Mouse (Mus musculus): Measurements from ENCODE around the gene Gpc6.
A peak's percentile ranks its signal among the peaks of the same experiment; 100 is the strongest.
"Not testable (repeated sequence)": the region's sequence is repeated elsewhere in the genome, so short reads cannot be mapped to it uniquely, and the experiment has no call there.

The Gpc6 gene

DNA sequence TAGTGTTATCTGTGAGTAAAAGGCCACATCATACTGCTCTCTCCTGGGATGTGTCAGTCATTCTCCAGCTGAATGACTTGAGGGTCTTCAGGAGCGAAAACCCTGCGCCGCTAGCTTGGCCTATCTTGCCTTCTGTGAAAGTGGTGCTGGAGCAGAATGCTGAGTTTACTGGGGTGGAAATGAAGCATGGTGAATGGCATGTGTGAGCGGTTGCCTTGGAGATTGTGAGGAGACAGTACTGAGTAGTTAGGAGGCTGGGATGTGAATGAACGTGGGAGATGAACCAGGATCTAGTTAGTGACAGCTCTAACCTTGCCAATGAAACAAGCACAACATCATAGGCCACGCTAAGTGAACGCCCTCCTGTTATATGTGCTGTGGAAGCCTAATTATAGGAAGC lies 458.1 kb downstream of the Gpc6 start:
- DNase-seq = no peak

DNA sequence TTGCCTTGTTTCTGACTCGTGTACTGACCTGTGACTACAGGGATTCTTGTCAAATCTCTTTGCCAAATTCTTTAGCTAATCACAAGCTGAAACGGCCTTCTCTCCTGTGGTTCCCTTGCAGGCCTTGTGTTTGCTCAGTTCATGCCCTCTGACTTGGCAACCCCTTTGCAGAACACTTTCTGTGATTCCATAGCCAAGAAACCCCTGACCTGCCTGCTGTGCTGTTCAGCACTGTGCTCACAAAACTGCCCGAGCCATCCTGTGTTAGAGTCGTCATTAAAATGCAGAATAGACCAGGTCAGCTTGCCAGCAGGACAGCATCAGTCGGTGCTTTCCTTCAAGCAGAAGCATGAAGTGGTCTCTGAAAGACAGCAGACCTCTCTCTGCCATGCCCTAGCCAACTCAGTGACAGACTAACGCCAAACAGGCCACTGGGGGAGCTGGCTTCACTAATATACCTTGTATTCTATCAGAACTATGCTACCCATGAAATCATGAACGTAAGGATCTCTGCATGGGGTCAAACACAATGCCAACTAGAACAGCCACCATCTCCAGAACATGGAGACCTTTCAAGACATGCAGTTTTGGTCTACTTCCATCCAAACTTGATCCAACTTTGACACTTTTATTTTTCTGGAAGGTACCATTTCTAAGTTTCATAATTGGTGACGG lies 459.1 kb downstream of the Gpc6 start:
- DNase-seq = peak; percentile 39

DNA sequence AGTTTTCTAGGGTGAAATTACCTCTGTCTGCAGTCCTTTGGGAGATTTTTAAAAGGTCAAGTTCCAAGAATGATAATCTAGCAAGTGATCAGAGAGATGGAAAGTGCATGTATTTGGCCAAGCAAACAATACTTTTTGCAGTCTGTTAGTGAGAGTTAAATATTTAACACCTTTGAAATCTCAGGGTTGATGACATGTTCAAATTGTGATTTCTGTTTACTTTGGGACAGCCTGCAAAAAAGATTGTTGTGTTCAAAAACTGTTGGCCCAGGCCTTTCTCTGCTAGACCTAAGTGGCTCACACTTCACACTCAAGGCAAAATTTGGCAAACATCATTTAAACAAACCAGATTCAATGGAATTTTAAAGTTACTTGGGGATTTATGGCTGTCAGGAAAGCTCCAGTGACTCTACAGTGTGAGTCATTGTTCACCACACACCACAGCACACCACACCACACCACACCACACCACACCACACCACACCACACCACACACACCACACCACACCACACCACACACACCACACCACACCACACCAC lies 460.7 kb downstream of the Gpc6 start:
- DNase-seq = no peak

DNA sequence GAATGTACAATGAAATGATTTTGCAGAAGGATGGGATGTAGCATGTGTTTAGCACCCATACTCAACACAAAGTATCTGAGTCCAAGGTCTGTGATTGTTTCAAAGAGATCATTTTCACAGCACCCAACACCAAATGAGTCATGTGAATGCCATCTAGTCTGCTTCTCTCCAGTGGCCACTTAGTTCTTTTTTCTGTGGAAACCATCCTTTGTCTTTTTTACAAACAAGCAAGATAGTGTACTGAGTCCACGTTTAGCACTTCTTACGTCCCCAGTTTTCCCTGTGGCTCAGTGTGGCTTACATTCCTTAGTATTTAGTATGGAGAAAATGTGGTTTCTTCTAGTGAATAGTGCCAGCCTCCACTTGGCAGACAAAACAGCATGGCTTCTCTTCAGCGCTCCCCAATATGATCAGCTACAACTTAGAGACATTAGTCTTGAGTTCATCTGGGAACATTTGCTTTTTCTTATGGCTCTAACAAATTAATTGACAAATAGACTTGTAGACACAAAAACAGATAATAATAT lies 465.7 kb downstream of the Gpc6 start:
- no peak for DNase-seq

DNA sequence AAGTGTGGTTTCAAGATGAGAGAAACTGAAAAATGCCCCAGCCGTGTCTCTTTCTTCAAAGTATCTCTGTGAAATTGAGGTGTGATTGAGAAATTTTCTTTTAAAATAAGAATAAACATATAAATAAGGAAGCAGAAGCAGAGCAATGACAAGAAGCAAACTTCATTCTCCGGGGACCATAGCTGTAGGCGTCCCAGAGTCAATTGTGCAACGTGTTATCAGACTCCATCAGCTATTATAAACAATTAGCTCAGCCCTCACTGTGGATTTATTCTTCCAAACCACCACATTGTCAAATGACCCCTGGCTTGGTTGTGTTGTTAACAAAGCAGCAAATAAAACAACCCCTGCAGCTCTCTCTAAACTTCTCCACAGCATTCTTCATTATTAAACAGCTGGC lies 466.3 kb downstream of the Gpc6 start:
- DNase-seq = no peak

DNA sequence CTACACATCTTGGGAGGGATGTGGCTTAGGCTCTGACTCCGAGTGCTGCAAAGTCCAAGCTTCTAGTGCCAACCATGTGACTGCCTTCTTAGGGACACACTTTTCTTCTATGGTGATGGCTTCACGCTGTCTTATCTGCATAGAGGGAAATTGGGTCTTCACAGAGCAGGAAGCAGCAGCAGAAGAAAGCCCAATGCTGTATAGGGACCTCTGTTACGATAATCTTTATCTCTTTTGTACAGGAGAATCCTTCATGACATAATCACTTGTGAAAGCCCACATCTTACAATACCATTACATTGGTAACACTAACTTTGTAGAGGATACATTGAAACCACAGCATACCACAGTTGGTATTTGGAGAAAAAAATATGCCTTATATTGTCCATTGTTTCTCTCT lies 472.1 kb downstream of the Gpc6 start:
- no peak for DNase-seq

DNA sequence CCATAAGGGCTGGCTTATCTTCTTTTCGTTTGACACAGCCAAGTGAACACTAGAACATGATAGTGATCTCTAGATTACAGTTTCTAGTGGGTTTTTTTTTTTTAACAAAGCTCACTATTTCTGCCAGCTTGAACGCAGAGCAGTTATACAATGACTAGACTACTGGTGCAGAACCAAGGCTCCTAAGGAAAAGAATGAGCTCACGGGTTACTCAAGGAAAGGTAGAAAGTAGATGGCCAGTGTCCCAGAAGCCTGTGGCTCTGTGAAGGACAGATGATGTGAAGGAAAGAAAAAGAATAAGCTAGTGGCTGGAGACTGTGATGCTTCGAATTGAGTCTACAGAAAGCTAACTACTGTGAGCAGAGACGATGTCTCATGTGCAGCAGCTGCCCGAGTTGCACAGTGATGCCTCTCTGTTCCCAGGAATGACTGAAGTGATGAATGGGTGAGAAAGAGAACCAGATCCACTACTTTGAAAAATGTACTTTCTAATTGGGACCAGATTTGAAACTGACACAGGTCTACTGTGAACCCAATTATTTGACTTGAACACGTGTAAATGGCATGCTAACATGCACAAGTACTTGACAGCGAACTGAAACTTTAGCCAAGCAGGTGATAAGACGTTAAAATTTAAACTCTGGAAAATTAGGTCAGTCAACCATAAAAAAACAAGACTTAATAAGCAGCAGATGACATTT lies 482.9 kb downstream of the Gpc6 start:
- DNase-seq = no peak

DNA sequence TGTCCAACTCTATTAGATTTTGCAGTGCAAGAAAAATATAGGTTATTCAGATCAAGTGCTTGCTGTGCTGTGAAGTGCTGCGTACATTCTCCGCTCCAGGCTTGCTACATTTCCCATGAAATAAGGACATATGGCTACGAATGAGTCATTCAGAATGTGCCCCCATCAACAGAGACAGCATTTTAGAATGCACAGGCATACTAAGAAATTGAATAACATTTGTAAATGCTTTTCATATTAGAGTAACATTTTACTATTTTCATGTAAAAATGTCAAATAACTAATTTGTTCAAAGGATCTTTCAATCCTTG lies 483.4 kb downstream of the Gpc6 start:
- no peak for DNase-seq

DNA sequence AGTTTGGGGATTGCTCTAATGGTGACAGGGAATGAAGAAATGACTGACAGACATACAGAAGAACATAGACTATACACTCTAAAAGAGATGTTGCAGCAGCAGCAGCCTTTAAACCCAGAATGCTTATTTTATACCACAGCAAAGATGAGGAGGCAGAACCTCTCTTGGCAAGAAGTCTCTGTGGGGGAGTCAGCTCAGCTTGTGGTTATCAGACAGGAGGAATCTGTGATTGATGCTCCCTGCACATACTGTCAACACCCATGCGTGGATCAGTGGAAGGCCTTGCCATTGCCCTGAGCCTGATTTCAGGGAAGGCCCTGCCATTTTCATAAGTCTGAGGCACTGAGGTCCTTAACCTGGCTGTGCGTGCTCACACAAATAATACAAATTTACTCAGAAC lies 484.7 kb downstream of the Gpc6 start:
- no peak for DNase-seq

DNA sequence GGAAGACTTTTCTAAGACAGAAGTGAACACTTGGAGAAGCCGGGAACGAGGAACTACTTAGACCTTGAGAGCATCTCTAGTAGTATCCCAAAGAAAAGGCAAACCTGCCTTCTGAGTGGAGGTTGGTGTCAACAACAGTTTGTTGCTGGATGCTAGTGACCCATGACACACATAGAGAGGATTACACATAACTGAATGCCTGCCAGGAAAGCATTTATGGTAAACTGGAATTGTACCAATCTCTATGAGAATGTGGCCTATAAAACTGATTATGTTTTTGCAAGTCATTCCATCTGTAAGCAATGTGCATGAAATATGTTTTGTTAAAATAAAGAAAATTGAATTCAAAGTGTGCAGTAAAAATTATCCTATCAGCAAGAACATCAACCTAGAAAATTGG lies 485.4 kb downstream of the Gpc6 start:
- DNase-seq = no peak

DNA sequence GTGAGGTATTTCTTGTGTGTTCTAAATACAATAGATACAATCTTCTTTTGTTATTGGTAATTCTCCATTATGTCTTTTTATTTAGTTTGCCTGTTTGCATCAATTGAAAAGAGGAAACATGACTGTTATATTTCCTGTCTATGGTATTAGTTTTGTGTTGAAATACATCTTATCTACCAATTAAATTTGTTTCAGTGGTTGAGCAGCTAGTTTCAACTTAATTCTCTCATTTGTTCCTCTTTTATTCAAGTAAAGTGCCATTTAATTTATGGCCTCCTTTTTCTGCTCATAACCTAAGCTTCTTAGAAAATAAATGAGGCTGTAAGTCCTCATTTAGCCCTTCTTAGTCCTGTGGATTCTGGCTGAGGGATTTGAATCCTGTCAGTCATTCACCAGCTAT lies 489.9 kb downstream of the Gpc6 start:
- no peak for DNase-seq

DNA sequence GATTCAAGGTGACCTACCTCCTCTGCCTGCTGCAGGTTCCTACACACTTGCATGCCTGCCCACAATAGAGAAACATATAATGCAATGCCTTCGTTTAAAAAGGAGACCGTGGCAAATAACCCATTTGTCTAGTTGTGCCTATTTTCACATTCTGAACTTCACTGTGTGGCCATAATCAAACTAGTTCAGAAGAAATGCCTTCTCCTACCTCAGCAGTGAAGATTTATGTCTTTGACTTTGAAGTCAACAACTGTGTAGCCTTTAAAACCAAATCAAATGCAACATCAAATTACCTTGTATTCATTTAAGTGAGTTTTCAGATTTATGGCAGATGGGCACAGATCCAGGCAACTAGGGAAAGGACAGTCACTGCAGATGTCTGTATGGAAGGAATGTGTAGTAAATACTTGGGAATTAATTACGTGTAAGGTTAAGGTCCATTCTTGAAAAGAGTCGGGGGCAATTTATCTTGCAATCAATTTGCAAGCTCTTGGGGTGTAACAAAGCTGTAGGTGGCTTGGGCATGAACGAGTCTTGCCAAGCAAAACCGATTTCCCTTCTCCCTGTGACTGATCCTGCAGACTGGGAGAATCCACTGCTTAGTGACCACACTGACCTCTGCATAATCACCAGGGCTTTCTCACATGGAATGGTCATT lies 494.6 kb downstream of the Gpc6 start:
- no peak for DNase-seq

DNA sequence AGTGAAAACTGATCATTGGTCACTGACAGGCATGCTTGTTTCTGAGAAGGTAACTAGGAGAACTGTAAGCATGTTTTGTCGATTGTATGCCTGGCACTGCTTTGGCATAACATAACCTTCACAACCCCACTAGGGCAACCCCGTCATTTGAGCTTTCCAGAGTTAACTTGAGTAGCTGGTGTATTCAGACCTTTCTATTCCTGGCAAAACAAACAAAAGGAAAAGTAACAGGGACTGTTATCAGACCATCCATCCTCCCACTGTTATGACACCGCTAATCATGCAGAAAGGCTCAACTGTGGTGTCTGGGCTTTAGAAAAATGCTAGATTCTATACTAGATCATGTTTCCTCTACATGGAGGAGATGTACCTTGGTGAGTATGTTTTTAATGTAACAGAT lies 496.1 kb downstream of the Gpc6 start:
- DNase-seq = no peak

DNA sequence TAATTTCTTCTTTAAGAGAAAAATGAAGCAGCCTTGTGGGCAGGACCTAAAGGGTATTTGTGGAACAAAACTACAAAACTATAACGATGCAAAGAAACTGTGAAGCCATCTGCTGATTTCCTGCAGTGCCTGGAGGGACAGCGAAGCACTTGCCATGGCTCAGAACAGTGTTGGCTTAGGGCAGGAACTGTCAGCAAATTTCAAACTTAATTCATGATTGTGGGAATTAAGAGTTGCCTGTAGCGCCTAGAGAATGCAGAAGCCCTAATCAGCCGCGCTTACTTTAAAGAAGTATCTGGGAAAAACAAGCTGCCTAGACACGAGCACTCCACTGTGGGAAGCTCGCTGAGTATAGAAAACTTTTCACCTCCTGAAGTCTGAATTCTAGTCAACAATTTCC lies 501.0 kb downstream of the Gpc6 start:
- no peak for DNase-seq

DNA sequence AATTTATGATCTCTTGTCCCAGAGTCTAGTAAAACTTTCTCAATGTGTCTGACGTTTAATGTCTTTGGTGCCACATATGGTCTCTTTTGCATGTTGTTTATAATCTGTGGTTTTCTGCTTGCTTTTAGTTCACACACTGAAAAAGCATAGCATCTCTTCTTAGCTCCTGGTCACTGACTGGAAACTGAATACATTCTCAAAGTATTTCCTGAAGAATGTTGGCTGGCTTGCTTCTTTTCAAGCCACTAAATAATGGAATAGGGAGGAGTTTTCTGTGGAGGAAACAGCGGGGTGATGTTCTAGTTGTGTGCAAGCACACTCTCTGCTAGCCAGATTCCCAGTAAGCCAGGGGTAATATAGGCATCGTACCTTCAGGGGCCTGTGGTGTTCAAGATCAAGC lies 502.7 kb downstream of the Gpc6 start:
- no peak for DNase-seq

DNA sequence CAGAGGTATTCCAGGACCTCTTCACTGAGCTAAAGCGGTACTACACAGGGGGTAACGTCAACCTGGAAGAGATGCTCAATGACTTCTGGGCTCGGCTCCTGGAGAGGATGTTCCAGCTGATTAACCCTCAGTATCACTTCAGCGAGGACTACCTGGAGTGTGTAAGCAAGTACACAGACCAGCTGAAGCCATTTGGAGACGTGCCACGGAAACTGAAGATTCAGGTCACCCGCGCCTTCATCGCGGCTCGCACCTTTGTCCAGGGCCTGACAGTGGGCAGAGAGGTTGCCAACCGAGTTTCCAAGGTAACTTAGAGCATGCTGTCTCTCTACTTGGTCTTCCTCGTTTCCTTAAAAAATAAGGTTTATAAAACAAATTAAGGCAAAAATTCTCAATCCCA lies 510.6 kb downstream of the Gpc6 start:
- no peak for DNase-seq

DNA sequence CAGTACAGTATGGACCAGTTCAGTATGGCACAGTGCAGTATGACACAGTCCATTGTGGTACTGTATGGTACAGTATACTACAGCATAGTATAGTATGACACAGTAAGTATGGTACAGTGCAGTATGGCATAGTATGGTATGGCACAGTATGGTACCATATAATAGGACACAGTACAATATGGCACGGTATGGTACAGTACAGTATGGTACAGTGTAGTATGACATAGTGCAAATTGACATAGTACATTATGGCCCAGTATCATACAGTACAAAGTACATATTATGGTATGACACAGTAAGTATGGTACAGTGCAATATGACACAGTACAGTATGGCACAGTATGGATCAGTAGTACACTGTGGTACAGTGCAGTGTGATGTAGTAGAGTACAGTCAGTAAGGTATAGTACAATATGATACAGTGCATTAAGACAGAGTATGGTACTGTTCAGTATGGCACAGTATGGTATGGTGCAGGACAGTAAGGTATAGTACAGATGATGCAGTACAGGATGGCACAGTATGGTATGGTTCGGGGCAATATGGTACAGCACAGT lies 521.6 kb downstream of the Gpc6 start:
- not testable (repeated sequence) for DNase-seq

DNA sequence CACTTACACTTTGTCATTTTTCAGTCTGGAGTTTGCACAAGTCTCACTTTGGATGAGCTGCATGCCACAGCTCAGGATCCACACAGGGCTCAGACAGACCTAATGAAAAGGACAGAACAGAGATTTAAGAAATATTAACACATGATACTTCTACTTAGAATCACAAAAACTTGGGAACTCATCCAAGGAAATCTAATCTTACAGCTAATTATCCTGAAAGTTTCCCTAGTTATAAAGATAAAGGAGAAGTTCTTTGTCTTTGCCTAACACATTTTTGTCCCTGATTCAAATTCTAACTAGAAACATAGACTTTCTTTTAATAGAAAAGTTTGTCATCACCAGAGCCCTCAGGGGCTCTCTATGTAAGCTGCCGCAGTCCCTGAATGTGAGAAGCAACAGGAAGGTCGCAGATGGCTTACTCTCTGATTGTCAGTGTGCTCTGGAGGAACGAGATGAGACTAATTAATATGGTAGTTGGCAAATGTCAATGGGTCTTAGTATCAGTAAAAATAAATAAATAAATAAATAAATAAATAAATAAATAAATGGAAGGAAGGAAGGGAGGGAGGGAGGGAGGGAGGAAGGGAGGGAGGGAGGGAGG lies 526.4 kb downstream of the Gpc6 start:
- no peak for DNase-seq

DNA sequence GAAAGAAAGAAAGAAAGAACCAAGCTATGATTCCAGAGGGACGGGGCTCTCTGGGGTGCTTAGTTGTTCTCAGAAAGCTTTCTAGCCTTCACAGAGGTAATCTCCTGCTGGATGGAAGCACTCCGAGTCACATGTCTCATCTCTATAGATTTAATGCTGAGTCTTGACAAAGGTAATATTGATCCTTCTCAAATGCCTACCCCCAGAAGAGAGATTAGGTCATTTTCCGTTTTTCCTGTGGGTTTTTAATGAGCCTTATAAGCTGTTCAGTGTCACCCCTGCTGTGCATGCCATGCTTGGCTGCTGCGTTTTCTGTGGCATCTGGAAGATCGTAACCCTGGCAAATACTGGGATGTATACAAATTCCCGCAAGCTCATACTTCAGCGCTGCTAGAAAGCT lies 527.0 kb downstream of the Gpc6 start:
- no peak for DNase-seq

DNA sequence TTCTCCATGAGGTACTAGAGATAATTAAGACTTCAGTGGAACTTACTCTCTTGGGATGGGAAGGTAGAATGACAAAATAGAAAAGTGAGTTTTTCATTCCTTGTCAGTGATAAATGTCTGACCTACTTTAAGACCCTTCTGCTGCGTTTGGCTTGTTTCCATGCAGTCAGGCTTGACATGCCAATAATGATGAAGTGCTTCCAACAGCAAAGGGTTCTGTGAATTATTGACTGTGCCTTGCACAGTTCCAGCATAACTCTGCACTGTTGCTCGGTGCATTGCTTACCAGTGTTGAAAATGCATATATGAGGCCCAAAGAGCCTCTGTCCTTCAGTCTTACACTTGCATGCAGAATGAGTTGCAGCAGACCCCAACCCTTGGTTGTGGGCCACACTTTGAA lies 548.3 kb downstream of the Gpc6 start:
- DNase-seq = no peak

DNA sequence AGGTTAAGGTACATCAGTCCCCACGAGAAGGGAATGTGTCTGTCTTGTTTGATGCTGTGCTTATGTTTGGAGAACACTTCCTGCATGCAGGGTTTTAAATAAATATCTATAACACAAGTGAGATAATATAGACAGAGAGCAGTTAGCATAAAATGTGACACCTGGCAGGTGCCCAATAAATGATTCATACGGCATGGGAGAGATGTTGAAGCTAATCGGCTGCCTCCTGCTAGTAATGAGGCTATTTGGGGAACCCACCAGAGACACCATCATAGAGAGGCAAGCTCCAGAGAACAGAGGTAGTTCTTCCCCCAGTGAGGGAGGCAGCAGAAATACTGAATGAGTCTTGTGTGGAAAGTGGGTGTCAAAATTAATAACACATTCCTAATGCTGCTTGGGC lies 553.8 kb downstream of the Gpc6 start:
- DNase-seq = no peak

DNA sequence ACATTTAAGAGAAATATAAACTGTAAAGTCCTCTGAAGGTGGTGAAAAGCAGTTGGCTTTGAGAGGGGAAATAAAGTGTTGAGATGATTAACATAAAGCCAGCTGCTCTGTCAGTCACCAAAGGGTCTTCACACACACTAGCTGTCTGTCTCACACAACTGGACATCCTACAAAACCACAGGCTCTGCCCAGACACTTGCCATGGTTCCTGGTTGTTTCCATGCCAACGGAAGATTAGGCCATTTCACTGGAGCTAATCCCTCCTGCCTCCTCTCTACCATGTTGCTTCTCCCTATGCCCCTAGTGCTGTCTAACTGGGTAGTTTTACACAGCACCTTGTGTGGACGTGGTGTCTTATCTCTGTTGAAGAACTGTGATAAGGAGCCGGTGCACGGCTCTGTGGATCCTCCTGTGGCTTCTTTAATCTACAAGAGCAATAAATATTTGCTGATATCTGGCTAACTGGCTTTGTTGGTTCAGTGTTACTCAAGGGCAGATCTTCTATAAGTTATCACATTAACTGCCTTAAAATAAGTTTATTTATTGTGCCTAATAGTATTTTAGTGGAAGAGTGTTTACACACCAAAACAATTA lies 562.1 kb downstream of the Gpc6 start:
- DNase-seq = no peak

DNA sequence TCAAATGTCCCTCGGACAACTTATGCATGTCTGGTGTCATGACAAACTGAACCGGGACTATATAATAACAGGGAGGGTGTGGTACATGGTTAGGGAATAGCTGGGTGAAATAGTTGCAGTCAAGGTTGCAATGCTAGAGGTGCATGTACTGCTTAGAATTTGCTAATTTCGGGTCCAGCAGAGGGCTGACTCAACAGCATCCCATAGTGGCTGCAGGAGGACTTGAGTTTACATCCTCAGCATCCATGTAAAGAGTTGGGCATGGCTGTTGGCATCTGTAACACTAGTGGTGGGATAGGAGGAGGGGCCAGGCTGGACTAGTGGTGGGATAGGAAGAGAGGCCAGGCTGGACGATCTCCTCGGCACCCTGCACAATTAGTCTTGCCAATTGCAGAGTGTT lies 565.4 kb downstream of the Gpc6 start:
- no peak for DNase-seq
